Mouse (Mus musculus) limb, embryonic 11.5 days (tissue): Measurements from ENCODE around the gene Fbxl16. TPM values are rescaled to one million over a fixed set of nuclear protein-coding genes. Genes with fewer than 3 reads are reported as not detected.
A peak's percentile ranks its signal among the peaks of the same experiment; 100 is the strongest.
"Not testable (repeated sequence)": the region's sequence is repeated elsewhere in the genome, so short reads cannot be mapped to it uniquely, and the experiment has no call there.

Experiments used
- ATAC-seq: fragments of 200-750 bp; cut with Nextera tagmentation; 2 replicates; pipeline ENCODE4 v1.8.0; 2017; ENCODE audit warnings: low read depth; ENCODE audit not compliant: insufficient number of reproducible peaks, low FRiP score, low TSS enrichment
- DNase-seq: peaks from one replicate; pipeline ENCODE4 v3.0.0-alpha.2; 2015; ENCODE audit warnings: low spot score
- H3K27ac ChIP-seq: fragments of 300-500 bp; sonication (generic); replicated peaks from 2 replicates; pipeline ENCODE4 v1.5.1; 2014; ENCODE audit warnings: low read depth, mild to moderate bottlenecking, low read length
- H3K27me3 ChIP-seq: fragments of 300-500 bp; sonication (generic); 2 replicates; pipeline ENCODE4 v1.6.1; 2014; ENCODE audit warnings: mild to moderate bottlenecking, low read length, mixed read lengths; ENCODE audit not compliant: control insufficient read depth, insufficient read depth
- H3K36me3 ChIP-seq: fragments of 300-500 bp; sonication (generic); 2 replicates; pipeline ENCODE4 v1.6.1; 2014; ENCODE audit warnings: mild to moderate bottlenecking, low read length, moderate library complexity, mixed read lengths; ENCODE audit not compliant: control insufficient read depth, insufficient read depth
- H3K4me1 ChIP-seq: fragments of 300-500 bp; sonication (generic); 2 replicates; pipeline ENCODE4 v1.6.1; 2014; ENCODE audit warnings: low read length, mixed read lengths; ENCODE audit not compliant: control insufficient read depth, insufficient read depth
- H3K4me2 ChIP-seq: fragments of 300-500 bp; sonication (generic); 2 replicates; pipeline ENCODE4 v1.6.1; 2014; ENCODE audit warnings: low read depth, mild to moderate bottlenecking, moderate library complexity; ENCODE audit not compliant: severe bottlenecking
- H3K4me3 ChIP-seq: fragments of 300-500 bp; sonication (generic); 2 replicates; pipeline ENCODE4 v1.5.1; 2014; ENCODE audit warnings: low read depth, low read length
- H3K9ac ChIP-seq: fragments of 300-500 bp; sonication (generic); 2 replicates; pipeline ENCODE4 v1.6.1; 2014; ENCODE audit warnings: mild to moderate bottlenecking, low read length
- H3K9me3 ChIP-seq: fragments of 300-500 bp; sonication (generic); 2 replicates; pipeline ENCODE4 v1.6.1; 2016; ENCODE audit warnings: low read length; ENCODE audit not compliant: control insufficient read depth
- WGBS: fragments of 180-500 bp; shearing (Covaris S2); extraction: QIAGEN DNeasy Blood & Tissue Kit; methylation state at CpG from one replicate; pipeline ENCODE4 v1.1.7; 2014; 5-methylcytosine and 5-hydroxymethylcytosine counted together
- polyA plus RNA-seq: library from polyadenylated mRNA; unstranded; fragments of >200 nt; fragmentation: Nextera tagmentation; extraction: Ambion mirVana; gene quantifications from 2 replicates; pipeline ENCODE4 v1.2.1, GENCODE M21; 2014

Fbxl16 gene
- polyA plus RNA-seq, 1 experiment from 2014 or later: 1.4 TPM

DNA sequence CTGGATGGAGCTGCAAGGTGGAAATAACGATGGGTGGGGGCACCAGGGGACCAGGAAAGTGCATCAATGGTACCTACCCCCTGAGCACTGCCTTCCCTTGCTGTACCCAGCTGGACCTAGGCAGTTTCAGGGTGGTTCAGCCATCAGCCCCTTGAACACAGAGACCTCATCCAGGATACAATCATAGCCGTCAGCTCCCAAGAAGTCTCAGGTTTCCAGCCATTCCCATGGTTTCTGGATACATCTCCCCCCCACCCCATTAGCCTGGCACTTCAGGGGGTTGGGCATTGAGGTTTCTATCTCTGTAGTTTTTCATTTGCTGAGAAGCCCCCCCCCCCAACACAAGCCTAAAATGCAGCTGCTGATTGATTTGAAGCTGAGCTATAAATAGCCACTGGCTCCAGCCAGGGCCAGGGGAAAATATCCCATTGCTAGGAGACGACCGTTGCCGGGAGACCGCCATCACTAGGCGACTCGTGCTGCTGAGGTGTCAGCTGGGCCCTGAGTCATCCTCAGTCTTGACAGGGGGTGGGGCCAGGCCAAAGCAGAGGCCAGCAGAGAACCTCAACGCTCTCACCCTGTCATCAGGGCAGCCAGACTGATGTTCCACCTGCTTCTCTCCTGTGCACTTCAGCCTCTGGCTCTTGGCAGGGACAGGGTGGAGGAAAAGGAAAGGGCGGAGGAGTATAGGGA is 5.9 kb upstream of the Fbxl16 start:
- WGBS: 14% methylated on average over 10 of the region's 10 CpGs
- ATAC-seq: no peak
- no peak for DNase-seq

DNA sequence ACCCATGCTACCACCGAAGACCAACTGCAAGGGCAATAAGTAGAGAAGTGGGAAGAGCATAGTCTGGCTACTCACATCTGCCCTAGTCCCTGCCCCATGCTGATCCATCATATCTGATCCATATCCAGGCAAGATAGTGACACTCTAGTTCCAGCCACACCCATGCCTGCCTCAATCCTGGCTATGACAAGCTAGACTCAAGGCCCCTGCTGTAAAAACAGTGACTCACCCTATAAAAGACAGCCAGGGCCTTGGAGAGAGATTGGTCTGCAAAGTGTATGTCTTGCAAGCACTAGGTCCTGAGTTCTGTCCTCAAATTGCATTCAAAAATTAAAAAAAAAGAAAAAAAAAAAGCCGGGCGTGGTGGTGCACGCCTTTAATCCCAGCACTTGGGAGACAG is 2.4 kb upstream of the Fbxl16 start:
- no peak overlapping the region for H3K27ac ChIP-seq
- H3K27me3 ChIP-seq: peaks cover 35% of the 10 kb centered on the region

More for the DNA sequence above, 5.9 kb upstream of the Fbxl16 start:
- Histone ChIP-seq H3K4me1 (no peaks in the 10 kb centered on the region), H3K9ac (peak overlapping the region; percentile 43; the same call in 1 of the 2 replicates), H3K4me2 (no peak overlapping the region), H3K27ac (no peak overlapping the region), H3K4me3 (no peak overlapping the region), H3K9me3 (no peaks in the 10 kb centered on the region), H3K36me3 (no peaks in the 10 kb centered on the region), H3K27me3 (peaks cover 4% of the 10 kb centered on the region)

DNA sequence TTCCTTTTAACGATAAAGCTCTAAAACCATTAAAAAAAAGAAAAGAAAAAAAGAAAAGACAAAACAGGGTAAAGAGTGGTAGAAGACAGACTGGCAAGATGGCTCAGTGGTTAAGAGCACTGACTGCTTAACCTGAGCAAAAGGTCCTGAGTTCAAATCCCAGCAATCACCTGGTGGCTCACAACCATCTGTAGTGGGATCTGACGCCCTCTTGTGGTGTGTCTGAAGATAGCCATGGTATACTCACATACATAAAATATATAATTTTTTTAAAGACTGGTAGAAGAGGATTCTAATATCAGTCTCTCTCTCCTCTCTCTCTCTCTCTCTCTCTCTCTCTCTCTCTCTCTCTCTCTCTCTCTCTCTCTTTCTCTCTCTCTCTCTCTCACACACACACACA is 1.4 kb upstream of the Fbxl16 start:
- not testable (repeated sequence) for DNase-seq, H3K4me2 ChIP-seq, H3K4me3 ChIP-seq, H3K9me3 ChIP-seq, ATAC-seq, H3K36me3 ChIP-seq, H3K4me1 ChIP-seq, H3K27ac ChIP-seq, H3K9ac ChIP-seq
- 47% methylated on average over 2 of the region's 2 CpGs for WGBS
- peaks cover 33% of the 10 kb centered on the region for H3K27me3 ChIP-seq

More for the DNA sequence above, 2.4 kb upstream of the Fbxl16 start:
- Histone ChIP-seq H3K4me1 (0 out of 2 replicates have a peak, but pooled peaks cover 2% of the 10 kb centered on the region), H3K4me3 (no peak overlapping the region), H3K4me2 (no peak overlapping the region), H3K9ac (no peak overlapping the region), H3K36me3 (no peaks in the 10 kb centered on the region), H3K9me3 (no peaks in the 10 kb centered on the region)
- ATAC-seq (no peak), DNase-seq (no peak)
- 82% methylated on average over 4 of the region's 4 CpGs for WGBS

DNA sequence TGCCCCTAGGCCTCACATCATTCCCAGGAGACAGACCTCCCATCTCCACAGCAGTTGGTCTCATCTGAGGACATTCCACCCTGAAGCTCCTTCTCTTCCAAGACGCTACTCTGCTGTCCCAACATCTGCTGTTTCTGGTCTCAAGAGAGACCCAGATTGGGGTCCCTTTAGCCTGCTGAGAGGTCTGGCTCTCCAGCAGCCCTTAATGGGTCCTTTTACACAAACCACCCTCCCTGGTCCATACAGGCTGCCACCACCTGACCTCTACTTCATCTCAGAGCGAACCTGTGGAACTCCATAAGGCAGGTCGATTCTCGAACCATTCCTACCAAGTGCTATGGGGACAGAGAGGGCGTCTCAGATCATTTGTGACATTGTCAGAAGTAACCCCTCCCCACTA is 857 bp upstream of the Fbxl16 start:
- no peak overlapping the region for H3K27ac ChIP-seq
- peaks cover 33% of the 10 kb centered on the region for H3K27me3 ChIP-seq
- no peak overlapping the region for H3K9ac ChIP-seq
- no peak for ATAC-seq
- DNase-seq: no peak
- WGBS: 40% methylated on average over 5 of the region's 5 CpGs
- no peaks in the 10 kb centered on the region for H3K9me3 ChIP-seq
- H3K4me2 ChIP-seq: peak overlapping the region; percentile 97
- H3K4me1 ChIP-seq: 0 out of 2 replicates have a peak, but pooled peaks cover 2% of the 10 kb centered on the region
- H3K36me3 ChIP-seq: no peaks in the 10 kb centered on the region
- H3K4me3 ChIP-seq: peak overlapping the region; percentile 68; the same call in 1 of the 2 replicates

DNA sequence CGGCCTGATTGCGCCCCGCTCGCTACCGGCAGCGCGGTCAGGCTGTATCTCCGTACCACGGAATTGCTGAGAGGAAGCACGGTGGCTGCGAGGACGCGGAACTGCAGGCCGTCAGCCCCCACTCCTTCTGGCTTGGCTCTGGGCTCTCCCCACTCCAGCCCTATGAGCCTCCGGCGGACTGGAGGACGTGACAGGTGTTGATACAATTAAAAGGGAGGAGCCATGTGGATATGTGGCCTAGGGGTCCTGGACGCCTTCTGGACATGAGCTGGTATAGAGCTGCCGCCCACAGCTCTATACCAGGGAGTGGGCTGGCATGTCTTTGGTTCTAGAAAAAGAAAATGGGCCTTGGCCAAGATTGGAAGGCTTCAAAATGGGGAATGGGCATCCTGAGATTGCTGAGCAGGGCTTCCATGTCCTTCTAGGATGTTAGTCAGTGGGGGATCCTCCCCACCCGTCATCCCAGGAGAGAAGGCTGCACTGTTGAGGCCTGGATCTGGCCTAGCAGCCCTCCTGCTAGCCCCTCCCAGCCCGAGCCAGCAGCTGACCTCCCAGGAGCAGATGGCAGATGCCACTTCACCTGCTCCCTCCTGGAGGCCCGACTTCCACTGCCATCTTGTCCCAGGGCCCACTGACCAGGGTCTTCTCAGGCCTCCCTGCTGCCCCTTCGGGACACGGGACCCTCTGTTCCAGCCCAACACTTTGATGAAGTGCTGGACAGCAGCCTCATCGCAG is 888 bp downstream of the Fbxl16 start:
- peak overlapping the region; percentile 68 for H3K4me3 ChIP-seq
- WGBS: 11% methylated on average over 25 of the region's 25 CpGs
- H3K9ac ChIP-seq: peak overlapping the region; percentile 64; the same call in 1 of the 2 replicates
- H3K27ac ChIP-seq: no peak overlapping the region
- H3K36me3 ChIP-seq: no peaks in the 10 kb centered on the region
- peak overlapping the region; percentile 97 for H3K4me2 ChIP-seq
- DNase-seq: no peak
- peaks cover 36% of the 10 kb centered on the region for H3K27me3 ChIP-seq
- peak; percentile 14; the same call in 1 of the 2 replicates for ATAC-seq
- H3K4me1 ChIP-seq: 0 out of 2 replicates have a peak, but pooled peaks cover 2% of the 10 kb centered on the region
- no peaks in the 10 kb centered on the region for H3K9me3 ChIP-seq

DNA sequence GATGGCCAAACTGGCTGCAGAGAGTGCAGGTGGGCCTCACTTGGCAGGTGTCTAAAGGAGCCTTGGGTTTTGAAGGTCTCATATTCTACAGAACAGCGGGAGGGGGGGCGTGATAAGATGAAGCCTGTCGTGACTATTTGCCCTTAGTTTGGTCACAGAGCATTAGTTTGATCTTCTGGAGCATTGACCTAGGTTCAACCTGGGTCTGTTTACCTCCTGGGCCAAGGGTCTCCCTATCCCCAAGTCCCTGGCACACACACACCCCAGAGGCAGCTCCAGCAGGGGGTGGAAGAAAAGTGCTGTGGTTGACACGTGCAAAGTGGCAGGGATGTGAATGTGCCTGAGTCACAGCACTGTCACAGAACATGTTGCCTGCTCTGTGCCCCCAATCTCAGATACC is 2.0 kb downstream of the Fbxl16 start:
- H3K27me3 ChIP-seq: peaks cover 36% of the 10 kb centered on the region
- no peak for DNase-seq
- no peak overlapping the region for H3K4me3 ChIP-seq
- no peak for ATAC-seq
- 76% methylated on average over 4 of the region's 4 CpGs for WGBS
- H3K9me3 ChIP-seq: no peaks in the 10 kb centered on the region
- no peak overlapping the region for H3K4me2 ChIP-seq
- no peak overlapping the region for H3K9ac ChIP-seq
- no peak overlapping the region for H3K27ac ChIP-seq
- H3K4me1 ChIP-seq: 0 out of 2 replicates have a peak, but pooled peaks cover 2% of the 10 kb centered on the region
- no peaks in the 10 kb centered on the region for H3K36me3 ChIP-seq

DNA sequence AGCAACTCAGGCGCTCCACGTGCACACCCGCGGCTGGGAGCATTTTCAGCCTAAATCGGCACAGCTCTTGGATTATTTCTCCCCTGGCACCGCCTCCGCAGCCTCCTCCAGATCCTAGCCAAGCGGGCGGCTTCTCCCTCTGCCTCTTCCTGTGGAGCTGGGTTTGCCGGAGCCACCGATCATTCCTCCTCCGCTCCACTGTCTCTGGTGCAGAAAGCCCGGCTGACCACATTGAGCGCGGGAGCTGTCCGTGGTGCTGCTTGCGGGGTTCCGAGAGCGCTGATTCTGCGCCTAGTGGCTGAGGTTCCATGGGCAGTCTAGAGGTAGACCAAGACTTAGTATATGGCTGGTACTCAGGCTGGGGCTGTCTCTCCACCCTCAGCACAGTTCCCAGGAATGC is 4.6 kb downstream of the Fbxl16 start:
- 4% methylated on average over 20 of the region's 20 CpGs for WGBS
- DNase-seq (peak; percentile 97), ATAC-seq (no peak)
- Histone ChIP-seq H3K27me3 (peaks cover 45% of the 10 kb centered on the region), H3K9ac (no peak overlapping the region), H3K9me3 (no peaks in the 10 kb centered on the region), H3K36me3 (no peaks in the 10 kb centered on the region), H3K4me2 (no peak overlapping the region), H3K4me1 (0 out of 2 replicates have a peak, but pooled peaks cover 2% of the 10 kb centered on the region), H3K4me3 (no peak overlapping the region), H3K27ac (no peak overlapping the region)

DNA sequence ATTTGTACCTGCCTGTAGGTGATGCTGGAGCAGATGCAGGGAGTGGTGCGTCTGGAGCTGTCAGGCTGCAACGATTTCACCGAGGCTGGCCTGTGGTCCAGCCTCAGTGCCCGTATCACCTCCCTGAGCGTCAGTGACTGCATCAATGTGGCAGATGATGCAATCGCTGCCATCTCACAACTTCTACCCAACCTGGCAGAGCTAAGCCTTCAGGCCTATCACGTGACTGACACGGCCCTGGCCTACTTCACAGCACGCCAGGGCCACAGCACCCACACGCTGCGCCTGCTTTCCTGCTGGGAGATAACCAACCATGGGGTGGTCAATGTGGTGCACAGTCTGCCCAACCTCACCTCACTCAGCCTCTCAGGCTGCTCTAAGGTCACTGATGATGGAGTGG is 8.8 kb downstream of the Fbxl16 start:
- H3K9ac ChIP-seq: no peak overlapping the region
- ATAC-seq (no peak), DNase-seq (no peak)
- no peak overlapping the region for H3K4me3 ChIP-seq
- no peaks in the 10 kb centered on the region for H3K9me3 ChIP-seq
- no peak overlapping the region for H3K4me2 ChIP-seq
- peaks cover 42% of the 10 kb centered on the region for H3K27me3 ChIP-seq
- WGBS: 76% methylated on average over 11 of the region's 11 CpGs
- no peaks in the 10 kb centered on the region for H3K4me1 ChIP-seq
- H3K36me3 ChIP-seq: no peaks in the 10 kb centered on the region
- no peak overlapping the region for H3K27ac ChIP-seq
